Mouse (Mus musculus) hindbrain, embryonic 11.5 days (tissue): ENCODE measurements around the gene Rhbdd2. TPM values are rescaled to one million over a fixed set of nuclear protein-coding genes. Genes with fewer than 3 reads are reported as not detected.

Experiments
- ATAC-seq: fragments of 200-750 bp; cut with Nextera tagmentation; 2 replicates; pipeline ENCODE4 v1.8.0; 2017; ENCODE audit warnings: mild to moderate bottlenecking, moderate TSS enrichment, moderate library complexity; ENCODE audit not compliant: low FRiP score
- DNase-seq: peaks from one replicate; pipeline ENCODE4 v3.0.0-alpha.2; 2015; ENCODE audit warnings: low spot score
- H3K27ac ChIP-seq: fragments of 300-500 bp; sonication (generic); 2 replicates; pipeline ENCODE4 v1.5.1; 2014; ENCODE audit warnings: mild to moderate bottlenecking, low read depth, low read length
- H3K27me3 ChIP-seq: fragments of 300-500 bp; sonication (generic); 2 replicates; pipeline ENCODE4 v1.6.1; 2014; ENCODE audit warnings: mild to moderate bottlenecking, low read length, moderate library complexity, mixed read lengths; ENCODE audit not compliant: control insufficient read depth, insufficient read depth
- H3K36me3 ChIP-seq: fragments of 300-500 bp; sonication (generic); 2 replicates; pipeline ENCODE4 v1.6.1; 2014; ENCODE audit warnings: mild to moderate bottlenecking, low read length, moderate library complexity, mixed read lengths; ENCODE audit not compliant: control insufficient read depth, insufficient read depth
- H3K4me1 ChIP-seq: fragments of 300-500 bp; sonication (generic); replicated peaks from 2 replicates; pipeline ENCODE4 v1.6.1; 2014; ENCODE audit warnings: low read length, mixed read lengths; ENCODE audit not compliant: control insufficient read depth, insufficient read depth
- H3K4me2 ChIP-seq: fragments of 300-500 bp; sonication (generic); replicated peaks from 2 replicates; pipeline ENCODE4 v1.6.1; 2014; ENCODE audit warnings: mild to moderate bottlenecking, low read depth, low read length
- H3K4me3 ChIP-seq: fragments of 300-500 bp; sonication (generic); 2 replicates; pipeline ENCODE4 v1.5.1; 2014; ENCODE audit warnings: low read depth, low read length
- H3K9ac ChIP-seq: fragments of 300-500 bp; sonication (generic); 2 replicates; pipeline ENCODE4 v1.6.1; 2014; ENCODE audit warnings: low read depth, low read length
- H3K9me3 ChIP-seq: fragments of 300-500 bp; sonication (generic); 2 replicates; pipeline ENCODE4 v1.6.1; 2016; ENCODE audit warnings: low read length; ENCODE audit not compliant: control insufficient read depth
- WGBS: fragments of 180-500 bp; shearing (Covaris S2); extraction: QIAGEN DNeasy Blood & Tissue Kit; methylation state at CpG from one replicate; pipeline ENCODE4 v1.1.7; 2014; 5-methylcytosine and 5-hydroxymethylcytosine counted together
- polyA plus RNA-seq: library from polyadenylated mRNA; unstranded; fragments of >200 nt; fragmentation: Nextera tagmentation; extraction: Ambion mirVana; gene quantifications from 2 replicates; pipeline ENCODE4 v1.2.1, GENCODE M21; 2014

Gene Rhbdd2
- polyA plus RNA-seq, 1 experiment from 2014 or later, result 64.3 TPM

- no peak for ATAC-seq
- Histone ChIP-seq H3K27ac (no peak within 1 kb of the TSS), H3K27me3 (no peaks in the 10 kb centered on the region), H3K9me3 (no peaks in the 10 kb centered on the region), H3K4me3 (no peak within 1 kb of the TSS), H3K36me3 (no peaks in the 10 kb centered on the region), H3K9ac (no peak within 1 kb of the TSS), H3K4me2 (no peak within 1 kb of the TSS), H3K4me1 (0 out of 2 replicates have a peak, but pooled peaks cover 3% of the 10 kb centered on the region)
- no peak for DNase-seq
- WGBS, result 23% methylated on average over 9 of the region's 9 CpGs
Measured at GRCm38 (mm10) chr5:135669741-135670275, 37.4 kb downstream of the Rhbdd2 start, which contains the start of gene Por. Gene Por (plus strand): TSS chr5:135670033.

GRCm38 (mm10) chr5:135670881-135671280 lies 38.5 kb downstream of the Rhbdd2 start:
- Histone ChIP-seq H3K9ac (no peak overlapping the region), H3K27ac (no peak overlapping the region), H3K4me1 (peaks cover 8% of the 10 kb centered on the region; the same call in 1 of the 2 replicates), H3K4me3 (no peak overlapping the region), H3K4me2 (no peak overlapping the region), H3K9me3 (no peaks in the 10 kb centered on the region), H3K36me3 (no peaks in the 10 kb centered on the region), H3K27me3 (no peaks in the 10 kb centered on the region)
- 76% methylated on average over 2 of the region's 2 CpGs for WGBS
- no peak for ATAC-seq
- no peak for DNase-seq

- H3K36me3 ChIP-seq, result no peaks in the 10 kb centered on the region
- WGBS, result 65% methylated on average over 4 of the region's 4 CpGs
- no peak overlapping the region for H3K4me3 ChIP-seq
- no peak for DNase-seq
- H3K4me1 ChIP-seq, result peaks cover 8% of the 10 kb centered on the region; the same call in 1 of the 2 replicates
- ATAC-seq, result no peak
- H3K4me2 ChIP-seq, result no peak overlapping the region
- no peak overlapping the region for H3K9ac ChIP-seq
- no peaks in the 10 kb centered on the region for H3K27me3 ChIP-seq
- H3K27ac ChIP-seq, result no peak overlapping the region
- H3K9me3 ChIP-seq, result no peaks in the 10 kb centered on the region
Measured at GRCm38 (mm10) chr5:135672509-135672908, 40.1 kb downstream of the Rhbdd2 start.

GRCm38 (mm10) chr5:135672980-135673379 lies 40.6 kb downstream of the Rhbdd2 start:
- no peaks in the 10 kb centered on the region for H3K9me3 ChIP-seq
- no peak overlapping the region for H3K4me3 ChIP-seq
- H3K36me3 ChIP-seq, result no peaks in the 10 kb centered on the region
- 47% methylated on average over 5 of the region's 5 CpGs for WGBS
- H3K4me2 ChIP-seq, result no peak overlapping the region
- peaks cover 8% of the 10 kb centered on the region; the same call in 1 of the 2 replicates for H3K4me1 ChIP-seq
- no peaks in the 10 kb centered on the region for H3K27me3 ChIP-seq
- H3K27ac ChIP-seq, result no peak overlapping the region
- ATAC-seq (no peak), DNase-seq (peak; percentile 11)
- no peak overlapping the region for H3K9ac ChIP-seq

GRCm38 (mm10) chr5:135674349-135674775 lies 41.9 kb downstream of the Rhbdd2 start:
- Histone ChIP-seq H3K27me3 (no peaks in the 10 kb centered on the region), H3K4me3 (no peak overlapping the region), H3K4me1 (peaks cover 8% of the 10 kb centered on the region; the same call in 1 of the 2 replicates), H3K36me3 (no peaks in the 10 kb centered on the region), H3K27ac (peak overlapping the region; percentile 72), H3K9me3 (no peaks in the 10 kb centered on the region), H3K9ac (no peak overlapping the region), H3K4me2 (no peak overlapping the region)
- peak; percentile 79 for ATAC-seq
- WGBS, result 4% methylated on average over 3 of the region's 3 CpGs
- peak; percentile 70 for DNase-seq

GRCm38 (mm10) chr5:135674821-135675220 lies 42.4 kb downstream of the Rhbdd2 start:
- H3K27me3 ChIP-seq, result no peaks in the 10 kb centered on the region
- peak; percentile 92 for ATAC-seq
- peaks cover 8% of the 10 kb centered on the region; the same call in 1 of the 2 replicates for H3K4me1 ChIP-seq
- under 1% methylated on average over 11 of the region's 11 CpGs for WGBS
- peak overlapping the region; percentile 72 for H3K27ac ChIP-seq
- peak overlapping the region; percentile 8; the same call in 1 of the 2 replicates for H3K4me2 ChIP-seq
- no peak overlapping the region for H3K9ac ChIP-seq
- no peaks in the 10 kb centered on the region for H3K9me3 ChIP-seq
- peak; percentile 84 for DNase-seq
- H3K36me3 ChIP-seq, result no peaks in the 10 kb centered on the region
- H3K4me3 ChIP-seq, result no peak overlapping the region

DNA sequence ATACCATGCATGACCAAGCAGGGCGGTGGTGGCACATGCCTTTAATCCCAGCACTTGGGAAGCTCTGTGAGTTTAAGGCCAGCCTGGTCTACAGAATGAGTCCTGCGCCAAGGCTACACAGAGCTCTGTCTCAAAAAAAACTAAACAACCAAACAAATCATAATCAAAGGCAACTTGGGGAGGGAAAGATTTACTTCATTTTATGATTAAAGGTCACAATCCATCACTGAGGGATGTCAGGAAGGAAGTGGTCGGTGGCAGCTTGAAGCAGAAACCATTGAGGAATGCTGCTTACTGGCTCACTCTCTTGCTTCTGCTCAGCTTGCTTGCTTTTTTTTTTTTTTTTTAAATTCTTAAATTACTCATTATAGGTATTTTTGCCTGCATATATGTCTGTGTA lies 44.3 kb downstream of the Rhbdd2 start:
- Histone ChIP-seq H3K4me1 (peaks cover 8% of the 10 kb centered on the region; the same call in 1 of the 2 replicates), H3K36me3 (no peaks in the 10 kb centered on the region), H3K27ac (no peak overlapping the region), H3K4me2 (no peak overlapping the region), H3K9ac (no peak overlapping the region), H3K4me3 (no peak overlapping the region), H3K9me3 (no peaks in the 10 kb centered on the region), H3K27me3 (no peaks in the 10 kb centered on the region)
- ATAC-seq (no peak), DNase-seq (no peak)
- 80% methylated on average over 3 of the region's 3 CpGs for WGBS

DNA sequence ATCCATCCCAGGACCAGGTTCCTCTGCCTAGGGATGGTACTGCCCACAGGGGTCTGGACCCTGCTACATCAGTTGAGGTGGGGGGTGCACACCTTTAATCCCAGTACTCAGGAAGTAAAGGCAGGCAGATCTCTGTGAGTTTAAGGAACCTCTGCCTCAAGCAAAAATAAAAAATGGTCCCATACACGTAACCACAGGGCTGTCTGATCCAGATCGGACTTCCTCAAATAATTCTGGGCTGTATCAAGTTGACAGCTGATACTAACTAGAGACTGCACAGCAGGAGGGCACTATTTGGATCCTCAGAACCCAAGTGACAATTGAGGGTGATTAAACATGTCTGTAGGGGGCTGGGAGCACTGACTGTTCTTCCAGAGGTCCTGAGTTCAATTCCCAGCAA lies 44.8 kb downstream of the Rhbdd2 start:
- Histone ChIP-seq H3K4me2 (no peak overlapping the region), H3K9me3 (no peaks in the 10 kb centered on the region), H3K36me3 (no peaks in the 10 kb centered on the region), H3K4me3 (no peak overlapping the region), H3K27ac (no peak overlapping the region), H3K9ac (no peak overlapping the region), H3K4me1 (peaks cover 8% of the 10 kb centered on the region; the same call in 1 of the 2 replicates), H3K27me3 (no peaks in the 10 kb centered on the region)
- ATAC-seq (no peak), DNase-seq (no peak)
- 93% methylated on average over 2 of the region's 2 CpGs for WGBS

DNA sequence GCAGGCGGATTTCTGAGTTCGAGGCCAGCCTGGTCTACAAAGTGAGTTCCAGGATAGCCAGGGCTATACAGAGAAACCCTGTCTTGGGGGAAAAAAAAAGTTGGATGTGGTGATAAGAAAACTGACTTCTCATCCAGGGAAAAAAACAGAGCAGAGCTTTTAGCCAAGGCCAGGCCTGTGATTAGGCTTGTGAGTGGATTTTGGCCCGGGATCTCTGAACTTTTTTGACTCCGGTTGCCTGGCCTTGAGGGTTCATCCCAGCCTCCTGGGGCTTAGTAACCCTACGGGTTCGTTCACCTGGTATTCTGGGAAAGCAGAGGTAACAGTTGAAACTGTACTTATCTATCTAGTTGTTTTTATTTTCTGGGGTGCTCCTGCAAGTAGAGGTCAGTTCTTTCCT lies 46.1 kb downstream of the Rhbdd2 start:
- H3K4me1 ChIP-seq, result peaks cover 8% of the 10 kb centered on the region; the same call in 1 of the 2 replicates
- no peak overlapping the region for H3K4me2 ChIP-seq
- no peak overlapping the region for H3K9ac ChIP-seq
- H3K36me3 ChIP-seq, result no peaks in the 10 kb centered on the region
- no peaks in the 10 kb centered on the region for H3K9me3 ChIP-seq
- no peaks in the 10 kb centered on the region for H3K27me3 ChIP-seq
- ATAC-seq, result no peak
- no peak overlapping the region for H3K27ac ChIP-seq
- no peak overlapping the region for H3K4me3 ChIP-seq
- 95% methylated on average over 6 of the region's 6 CpGs for WGBS
- no peak for DNase-seq
